Mouse (Mus musculus): ENCODE data around the gene Nelfb.

DNA sequence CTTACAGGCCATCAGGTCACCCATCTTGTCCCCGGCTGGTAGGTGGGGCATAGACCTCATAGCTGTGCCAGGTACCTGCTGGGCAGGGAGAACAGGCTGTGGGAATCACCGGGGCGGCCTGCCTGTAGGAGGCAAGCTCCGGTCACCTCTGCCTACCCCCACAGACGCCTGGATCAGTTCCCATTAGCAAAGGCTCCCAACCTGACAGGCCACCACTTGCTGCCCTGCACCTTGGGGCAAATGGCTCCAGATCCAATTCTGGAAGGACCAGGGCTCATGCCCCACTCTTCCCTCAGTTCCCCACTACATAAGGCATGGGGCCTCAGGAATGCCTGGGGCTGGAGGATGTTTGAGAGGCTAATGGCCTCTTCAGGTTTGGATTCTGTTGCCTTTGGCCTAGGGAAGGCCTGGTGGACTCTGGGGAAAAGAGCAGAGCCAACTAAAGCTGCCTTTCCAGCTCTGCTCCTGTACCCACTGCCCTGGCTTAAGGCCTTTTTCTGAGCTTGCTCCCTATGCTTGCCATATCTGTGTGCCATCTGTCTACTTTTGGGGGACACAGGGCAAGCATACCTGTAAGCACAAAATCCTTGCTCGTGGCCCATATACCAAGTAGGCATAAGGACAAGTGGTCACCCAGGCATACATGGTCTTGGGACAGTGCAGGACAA lies 40.1 kb downstream of the Nelfb start:
- TF ChIP-seq CTCF (IDR thresholded peaks at IDR 0.05; ENCODE audit: low read depth) (no peak), EP300 (IDR thresholded peaks at IDR 0.05; ENCODE audit: low read depth) (no peak)
